Mouse (Mus musculus) embryonic fibroblast, embryonic 13.5 days (primary cell): ENCODE data around the gene Snrpg. TPM values are rescaled to one million over a fixed set of nuclear protein-coding genes. Genes with fewer than 3 reads are reported as not detected.
"Not testable (repeated sequence)": the region's sequence is repeated elsewhere in the genome, so short reads cannot be mapped to it uniquely, and the experiment has no call there.

ENCODE experiments used
- H3K27ac ChIP-seq: 2 replicates; pipeline ENCODE4 v1.5.1; 2012; ENCODE audit warnings: low read length, control low read depth, inconsistent platforms; ENCODE audit not compliant: insufficient read depth
- H3K4me1 ChIP-seq: 2 replicates; pipeline ENCODE4 v1.6.1; 2011; ENCODE audit warnings: low read length; ENCODE audit not compliant: control insufficient read depth, insufficient read depth
- H3K4me3 ChIP-seq: 2 replicates; pipeline ENCODE4 v1.5.1; 2011; ENCODE audit warnings: mild to moderate bottlenecking, control low read depth, low read length; ENCODE audit not compliant: insufficient read depth
- CTCF ChIP-seq: IDR thresholded peaks from 2 replicates; pipeline ENCODE4 v1.5.1; 2011; ENCODE audit warnings: mild to moderate bottlenecking, control low read depth, low read length, moderate library complexity, borderline replicate concordance; ENCODE audit not compliant: insufficient read depth
- POLR2A ChIP-seq: IDR thresholded peaks from 2 replicates; pipeline ENCODE4 v1.6.1; 2011; ENCODE audit warnings: low read depth, mild to moderate bottlenecking, control low read depth, low read length, moderate library complexity
- polyA plus RNA-seq: library from polyadenylated mRNA; stranded (reverse); fragments of >200 nt; gene quantifications from 2 replicates; pipeline ENCODE4 v1.2.4, GENCODE M21; 2011; ENCODE audit warnings: low read depth; ENCODE audit not compliant: missing spikeins, insufficient read length

The Snrpg gene
- polyA plus RNA-seq, 1 experiment = 203 TPM

DNA sequence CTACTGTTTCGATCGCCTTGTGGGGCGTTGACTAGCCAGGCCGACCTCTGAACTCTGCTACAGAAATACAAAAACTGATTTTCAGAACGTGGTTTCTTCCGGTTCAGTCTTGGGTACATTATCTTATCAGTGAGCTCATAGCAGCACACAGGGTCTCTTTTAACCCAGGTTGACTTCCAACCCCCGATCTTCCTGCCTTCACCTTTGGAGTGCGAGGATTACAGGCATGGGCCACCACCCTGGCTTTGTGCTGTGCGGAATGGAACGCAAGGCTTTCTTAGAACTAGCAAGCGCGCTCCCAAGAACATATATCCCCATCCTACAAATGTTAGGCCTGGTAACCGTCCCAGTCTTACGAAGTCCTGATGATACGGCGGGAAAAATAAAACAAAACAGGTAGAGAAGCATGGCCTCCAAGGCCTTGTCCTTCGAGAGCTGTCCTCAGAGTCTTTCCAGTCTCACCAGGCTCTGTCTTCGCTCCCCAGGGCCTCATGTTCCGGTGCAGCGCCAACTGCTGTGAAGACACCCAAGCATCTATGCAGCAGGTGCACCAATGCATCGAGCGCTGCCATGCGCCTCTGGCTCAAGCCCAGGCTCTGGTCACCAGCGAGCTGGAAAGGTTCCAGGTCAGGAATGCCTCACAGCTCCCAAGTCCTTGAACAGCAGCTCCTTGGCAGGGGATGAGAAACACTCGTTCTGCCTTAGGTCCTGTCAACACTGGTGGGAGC lies 4.8 kb upstream of the Snrpg start:
- Histone ChIP-seq H3K4me3 (peak overlapping the region; percentile 79), H3K27ac (no peak overlapping the region), H3K4me1 (peaks cover 4% of the 10 kb centered on the region)
- TF ChIP-seq POLR2A = no peak
- TF ChIP-seq CTCF = no peak

DNA sequence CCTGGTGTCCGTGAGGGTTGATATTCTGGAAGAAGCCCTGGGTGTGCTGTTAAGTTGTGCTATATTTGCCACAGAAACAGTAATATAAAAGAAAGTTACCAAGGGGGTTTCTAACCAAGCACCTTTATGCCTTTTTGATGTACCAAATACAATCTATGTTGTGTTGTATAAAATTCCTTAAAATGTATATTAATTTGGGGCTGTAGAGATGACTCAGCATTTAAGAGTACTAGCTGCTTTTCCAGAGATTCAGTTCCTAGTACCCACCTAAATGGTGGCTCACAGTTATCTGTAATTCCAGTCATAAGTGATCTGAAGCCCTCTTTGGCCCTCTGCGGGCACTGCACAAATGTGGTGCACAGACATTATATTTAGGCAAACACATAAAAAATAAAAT lies 4.3 kb upstream of the Snrpg start:
- TF ChIP-seq CTCF (no peak), POLR2A (no peak)
- Histone ChIP-seq H3K27ac (no peak overlapping the region), H3K4me1 (peaks cover 4% of the 10 kb centered on the region), H3K4me3 (no peak overlapping the region)

DNA sequence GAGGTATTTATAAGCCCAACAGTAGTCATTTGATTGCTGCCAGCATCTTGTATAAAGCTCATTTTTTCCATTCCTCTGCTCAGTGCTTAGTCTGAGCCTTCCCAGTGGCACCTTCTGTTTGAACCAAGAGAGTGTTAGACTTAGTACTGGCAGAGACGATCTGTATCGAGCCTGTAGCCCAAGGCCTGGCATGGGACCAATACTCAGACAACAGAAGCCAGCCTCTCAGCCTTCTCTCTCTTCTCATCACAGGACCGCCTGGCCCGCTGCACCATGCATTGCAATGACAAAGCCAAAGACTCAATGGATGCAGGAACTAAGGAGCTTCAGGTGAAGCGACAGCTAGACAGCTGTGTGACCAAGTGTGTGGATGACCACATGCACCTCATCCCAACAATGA lies 2.6 kb upstream of the Snrpg start:
- H3K27ac ChIP-seq = no peak overlapping the region
- no peak overlapping the region for H3K4me3 ChIP-seq
- H3K4me1 ChIP-seq = peaks cover 4% of the 10 kb centered on the region
- TF ChIP-seq CTCF = no peak
- 0 out of 2 replicates have a peak, but pooled peaks have one; percentile 19 for TF ChIP-seq POLR2A

DNA sequence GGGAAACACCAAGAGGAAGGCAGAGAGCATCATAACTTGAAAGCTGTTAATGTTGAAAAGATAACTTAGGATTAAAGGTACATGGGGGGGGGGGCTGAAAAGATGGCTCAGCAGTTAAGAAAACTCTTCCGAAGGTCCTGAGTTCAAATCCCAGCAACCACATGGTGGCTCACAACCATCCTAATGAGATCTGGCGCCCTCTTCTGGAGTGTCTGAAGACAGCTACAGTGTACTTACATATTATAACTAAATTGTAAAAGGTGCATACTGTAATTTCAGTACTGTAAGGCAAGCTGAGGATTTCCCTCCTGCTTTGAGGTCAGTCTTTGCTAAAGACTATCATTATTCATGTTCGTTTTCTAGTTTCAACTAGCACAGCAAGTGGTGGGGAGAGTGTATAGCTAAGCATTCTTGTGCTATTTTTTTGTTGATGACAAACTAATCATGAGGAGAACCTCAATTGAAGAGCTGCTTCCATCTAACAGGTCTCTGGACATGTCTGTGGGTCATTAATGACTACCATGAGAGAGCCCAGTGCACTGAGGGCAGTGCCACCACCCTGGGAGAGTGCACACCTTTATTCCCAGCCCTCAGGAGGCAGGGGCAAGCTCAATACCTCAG lies 901 bp upstream of the Snrpg start:
- H3K27ac ChIP-seq = no peak overlapping the region
- TF ChIP-seq POLR2A (no peak; the same call in 1 of the 2 replicates), CTCF (no peak)
- 0 out of 2 replicates have a peak overlapping the region, but pooled peaks have one; percentile 31 for H3K4me3 ChIP-seq
- H3K4me1 ChIP-seq = peaks cover 4% of the 10 kb centered on the region

DNA sequence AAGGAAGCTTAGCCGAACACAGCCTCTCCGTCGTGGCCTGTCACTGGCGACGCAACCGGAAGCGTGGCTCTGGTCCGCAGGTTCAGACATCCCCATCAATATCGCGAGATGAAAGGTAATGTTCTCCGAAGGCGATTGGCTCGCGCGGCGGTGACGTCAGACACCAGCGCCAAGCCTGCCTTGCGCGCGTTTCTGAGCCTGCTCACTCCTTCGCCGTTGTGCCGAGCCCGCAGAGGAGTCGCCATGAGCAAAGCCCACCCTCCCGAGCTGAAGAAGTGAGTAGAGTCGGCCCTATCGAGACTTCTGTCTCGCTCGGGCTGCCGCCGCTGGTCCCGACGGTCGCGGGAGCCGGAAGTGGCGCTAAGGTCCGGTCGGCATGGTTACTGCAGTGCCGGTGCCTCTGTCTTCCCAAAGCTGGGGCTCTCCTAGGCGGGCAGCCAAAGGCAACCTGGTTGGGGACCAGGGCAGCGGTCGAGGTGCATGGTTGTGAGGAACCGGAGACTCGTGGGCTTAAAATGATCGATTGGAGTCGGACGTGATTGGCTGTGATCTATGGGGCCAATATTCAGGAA lies 322 bp downstream of the Snrpg start:
- TF ChIP-seq POLR2A (peak; percentile 94), CTCF (no peak)
- H3K4me1 ChIP-seq = peaks cover 5% of the 10 kb centered on the region
- H3K4me3 ChIP-seq = peak overlapping the region; percentile 90
- H3K27ac ChIP-seq = peak overlapping the region; percentile 20; the same call in 1 of the 2 replicates

DNA sequence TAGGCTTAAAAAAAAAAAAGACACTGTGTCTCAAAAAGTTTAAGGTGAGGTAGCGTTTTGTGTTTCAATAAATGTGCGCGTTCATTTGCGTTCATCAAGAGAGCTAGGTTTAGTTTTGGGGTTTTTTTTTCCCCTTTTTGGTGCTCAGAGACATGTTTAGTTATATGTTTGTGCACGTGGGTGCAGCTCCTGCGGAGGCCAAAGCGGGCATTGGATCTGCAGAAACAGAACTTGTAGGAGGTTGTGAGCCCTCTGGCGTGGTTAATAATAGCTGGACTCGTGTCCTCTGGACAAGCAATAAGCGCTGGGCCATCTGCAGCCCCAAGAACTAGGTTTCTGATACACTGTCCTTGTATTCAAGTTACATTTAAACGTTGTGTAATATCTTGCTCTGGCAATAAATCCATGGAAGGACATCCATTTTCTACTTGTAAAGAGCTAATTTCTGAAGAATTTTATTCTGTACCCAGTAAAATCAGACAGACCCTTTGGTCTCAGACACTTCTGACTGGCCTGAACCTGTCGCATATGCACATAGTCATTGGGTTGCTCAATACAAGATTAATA lies 929 bp downstream of the Snrpg start:
- Histone ChIP-seq H3K27ac (no peak overlapping the region), H3K4me3 (peak overlapping the region; percentile 90), H3K4me1 (peaks cover 5% of the 10 kb centered on the region; the same call in 1 of the 2 replicates)
- TF ChIP-seq POLR2A (no peak), CTCF (no peak)

DNA sequence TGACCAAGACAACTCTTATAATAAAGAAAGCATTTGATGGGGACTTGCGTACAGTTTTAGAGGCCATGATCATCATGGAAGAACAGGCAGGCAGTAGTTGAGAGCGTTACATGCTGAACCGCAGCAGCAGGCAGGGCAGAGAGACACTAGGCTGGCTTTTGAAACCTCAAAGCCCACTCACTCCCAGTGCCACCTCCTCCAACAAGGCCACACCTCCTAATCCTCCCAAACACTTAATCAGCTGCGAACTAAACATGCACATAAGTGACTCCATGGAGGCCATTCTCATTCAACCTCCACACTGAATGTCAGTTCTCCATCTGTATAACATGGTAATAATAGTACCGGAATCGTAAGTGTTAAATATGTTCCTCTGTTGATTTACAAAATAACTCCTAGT lies 2.5 kb downstream of the Snrpg start:
- no peak for TF ChIP-seq POLR2A
- TF ChIP-seq CTCF = no peak
- Histone ChIP-seq H3K27ac (no peak overlapping the region), H3K4me3 (no peak overlapping the region), H3K4me1 (peaks cover 5% of the 10 kb centered on the region; the same call in 1 of the 2 replicates)

DNA sequence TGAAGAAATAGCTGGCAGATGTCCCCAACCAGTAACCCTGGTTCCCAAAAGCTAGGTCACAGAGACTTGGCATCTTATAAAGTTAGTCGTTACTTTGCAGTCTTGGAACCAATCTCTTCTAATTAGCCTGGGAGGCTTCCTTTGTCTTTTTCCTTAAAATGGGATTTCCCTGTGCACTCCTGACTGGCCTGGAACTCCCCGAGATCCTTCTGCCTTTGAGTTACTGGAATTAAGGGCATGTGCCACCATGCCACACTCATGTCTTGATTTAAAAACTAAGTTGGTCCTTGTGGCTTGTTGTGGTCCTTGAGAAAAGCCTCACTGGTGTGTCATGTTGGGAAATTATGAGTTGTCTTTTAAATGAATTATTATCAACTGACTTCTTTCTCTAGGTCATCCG lies 7.2 kb downstream of the Snrpg start:
- 0 out of 2 replicates have a peak, but pooled peaks cover 2% of the 10 kb centered on the region for H3K4me1 ChIP-seq
- H3K27ac ChIP-seq = no peak overlapping the region
- H3K4me3 ChIP-seq = no peak overlapping the region
- TF ChIP-seq POLR2A (no peak), CTCF (no peak)

DNA sequence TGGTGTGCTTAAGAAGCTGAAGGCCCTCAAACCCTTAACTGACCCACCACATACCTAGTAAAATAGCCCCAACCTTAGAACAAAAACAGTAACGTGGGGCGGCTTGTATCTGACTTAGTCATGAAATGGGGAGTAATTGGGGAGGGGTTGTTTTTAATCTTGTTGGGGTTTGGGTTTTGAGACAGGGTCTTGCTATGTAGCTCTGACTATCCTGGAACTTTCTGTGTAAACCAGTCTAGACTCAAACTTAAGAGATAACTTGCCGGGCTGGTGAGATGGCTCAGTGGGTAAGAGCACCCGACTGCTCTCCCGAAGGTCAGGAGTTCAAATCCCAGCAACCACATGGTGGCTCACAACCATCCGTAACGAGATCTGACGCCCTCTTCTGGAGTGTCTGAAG lies 9.0 kb downstream of the Snrpg start:
- H3K27ac ChIP-seq, H3K4me1 ChIP-seq: not testable (repeated sequence)

DNA sequence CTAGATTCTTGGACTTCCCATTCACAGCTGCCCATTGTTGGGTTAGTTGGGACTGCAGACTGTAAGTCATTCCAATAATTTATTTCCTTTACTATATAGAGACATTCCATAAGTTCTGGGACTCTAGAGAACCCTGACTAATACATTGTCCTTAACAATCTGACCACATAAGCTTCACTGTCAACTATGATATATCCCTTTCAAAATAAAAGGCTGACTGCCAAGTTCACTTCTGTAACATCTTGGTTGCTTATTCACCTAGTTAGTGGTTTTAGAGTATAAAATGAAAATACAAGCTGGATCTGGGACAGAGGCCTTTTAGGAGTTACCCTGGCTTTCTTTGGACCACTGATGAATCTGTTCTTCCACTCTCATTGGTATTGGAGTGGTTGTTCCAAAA lies 11.4 kb downstream of the Snrpg start:
- TF ChIP-seq CTCF (no peak), POLR2A (no peak)
- Histone ChIP-seq H3K4me3 (no peak overlapping the region), H3K4me1 (no peaks in the 10 kb centered on the region), H3K27ac (no peak overlapping the region)

More for the DNA sequence above, 9.0 kb downstream of the Snrpg start:
- not testable (repeated sequence) for H3K4me3 ChIP-seq
